Mouse (Mus musculus) limb, embryonic 11.5 days (tissue): ENCODE data around the gene 5730480H06Rik. TPM values are rescaled to one million over a fixed set of nuclear protein-coding genes. Genes with fewer than 3 reads are reported as not detected.

Experiments used
- ATAC-seq: fragments of 200-750 bp; cut with Nextera tagmentation; 2 replicates; pipeline ENCODE4 v1.8.0; 2017; ENCODE audit warnings: low read depth; ENCODE audit not compliant: insufficient number of reproducible peaks, low FRiP score, low TSS enrichment
- DNase-seq: peaks from one replicate; pipeline ENCODE4 v3.0.0-alpha.2; 2015; ENCODE audit warnings: low spot score
- H3K27ac ChIP-seq: fragments of 300-500 bp; sonication (generic); replicated peaks from 2 replicates; pipeline ENCODE4 v1.5.1; 2014; ENCODE audit warnings: low read depth, mild to moderate bottlenecking, low read length
- H3K27me3 ChIP-seq: fragments of 300-500 bp; sonication (generic); 2 replicates; pipeline ENCODE4 v1.6.1; 2014; ENCODE audit warnings: mild to moderate bottlenecking, low read length, mixed read lengths; ENCODE audit not compliant: control insufficient read depth, insufficient read depth
- H3K36me3 ChIP-seq: fragments of 300-500 bp; sonication (generic); 2 replicates; pipeline ENCODE4 v1.6.1; 2014; ENCODE audit warnings: mild to moderate bottlenecking, low read length, moderate library complexity, mixed read lengths; ENCODE audit not compliant: control insufficient read depth, insufficient read depth
- H3K4me1 ChIP-seq: fragments of 300-500 bp; sonication (generic); 2 replicates; pipeline ENCODE4 v1.6.1; 2014; ENCODE audit warnings: low read length, mixed read lengths; ENCODE audit not compliant: control insufficient read depth, insufficient read depth
- H3K4me2 ChIP-seq: fragments of 300-500 bp; sonication (generic); 2 replicates; pipeline ENCODE4 v1.6.1; 2014; ENCODE audit warnings: low read depth, mild to moderate bottlenecking, moderate library complexity; ENCODE audit not compliant: severe bottlenecking
- H3K4me3 ChIP-seq: fragments of 300-500 bp; sonication (generic); 2 replicates; pipeline ENCODE4 v1.5.1; 2014; ENCODE audit warnings: low read depth, low read length
- H3K9ac ChIP-seq: fragments of 300-500 bp; sonication (generic); 2 replicates; pipeline ENCODE4 v1.6.1; 2014; ENCODE audit warnings: mild to moderate bottlenecking, low read length
- H3K9me3 ChIP-seq: fragments of 300-500 bp; sonication (generic); 2 replicates; pipeline ENCODE4 v1.6.1; 2016; ENCODE audit warnings: low read length; ENCODE audit not compliant: control insufficient read depth
- WGBS: fragments of 180-500 bp; shearing (Covaris S2); extraction: QIAGEN DNeasy Blood & Tissue Kit; methylation state at CpG from one replicate; pipeline ENCODE4 v1.1.7; 2014; 5-methylcytosine and 5-hydroxymethylcytosine counted together
- polyA plus RNA-seq: library from polyadenylated mRNA; unstranded; fragments of >200 nt; fragmentation: Nextera tagmentation; extraction: Ambion mirVana; gene quantifications from 2 replicates; pipeline ENCODE4 v1.2.1, GENCODE M21; 2014

Gene 5730480H06Rik
- polyA plus RNA-seq: 28.6 and 28.7 TPM in 2 replicates

- H3K4me1 ChIP-seq: no peaks in the 10 kb centered on the region
- H3K36me3 ChIP-seq: no peaks in the 10 kb centered on the region
- H3K27ac ChIP-seq: no peak within 1 kb of the TSS
- no peak for ATAC-seq
- H3K9ac ChIP-seq: no peak within 1 kb of the TSS
- no peak within 1 kb of the TSS for H3K4me3 ChIP-seq
- WGBS: 93% methylated on average over 8 of the region's 8 CpGs
- DNase-seq: no peak
- H3K9me3 ChIP-seq: no peaks in the 10 kb centered on the region
- no peak within 1 kb of the TSS for H3K4me2 ChIP-seq
- no peaks in the 10 kb centered on the region for H3K27me3 ChIP-seq
These were observed at the start of gene 5730480H06Rik for GRCm38 (mm10) chr5:48327652-48328051. TSS of gene 5730480H06Rik (plus strand) at chr5:48327952.

DNA sequence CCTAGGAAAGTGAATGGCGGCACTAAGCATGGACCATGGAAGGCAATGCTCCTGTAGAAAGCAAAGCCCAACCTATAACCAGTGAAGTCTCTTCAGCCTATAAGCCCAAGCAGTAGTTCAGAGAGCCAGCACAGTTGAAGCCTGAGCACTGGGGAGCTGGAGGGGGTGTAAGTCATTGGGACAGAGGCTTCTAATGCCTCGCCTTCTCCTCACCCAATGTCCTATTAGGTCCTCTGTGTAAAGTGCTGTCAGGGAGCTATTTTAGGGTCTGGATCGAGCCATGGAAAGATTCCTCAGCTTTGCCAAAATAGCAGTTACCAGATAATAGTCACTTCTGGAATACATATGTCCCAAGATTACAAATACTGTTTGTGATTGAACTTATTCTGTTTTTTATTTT is 26.6 kb upstream of the 5730480H06Rik start:
- 90% methylated on average over 3 of the region's 3 CpGs for WGBS
- ATAC-seq (no peak), DNase-seq (no peak)
- no peak overlapping the region for H3K4me3 ChIP-seq
- H3K9me3 ChIP-seq: no peaks in the 10 kb centered on the region
- no peaks in the 10 kb centered on the region; the same call in 1 of the 2 replicates for H3K36me3 ChIP-seq
- H3K27ac ChIP-seq: no peak overlapping the region
- no peak overlapping the region for H3K9ac ChIP-seq
- no peak overlapping the region for H3K4me2 ChIP-seq
- H3K27me3 ChIP-seq: no peaks in the 10 kb centered on the region
- H3K4me1 ChIP-seq: no peaks in the 10 kb centered on the region

DNA sequence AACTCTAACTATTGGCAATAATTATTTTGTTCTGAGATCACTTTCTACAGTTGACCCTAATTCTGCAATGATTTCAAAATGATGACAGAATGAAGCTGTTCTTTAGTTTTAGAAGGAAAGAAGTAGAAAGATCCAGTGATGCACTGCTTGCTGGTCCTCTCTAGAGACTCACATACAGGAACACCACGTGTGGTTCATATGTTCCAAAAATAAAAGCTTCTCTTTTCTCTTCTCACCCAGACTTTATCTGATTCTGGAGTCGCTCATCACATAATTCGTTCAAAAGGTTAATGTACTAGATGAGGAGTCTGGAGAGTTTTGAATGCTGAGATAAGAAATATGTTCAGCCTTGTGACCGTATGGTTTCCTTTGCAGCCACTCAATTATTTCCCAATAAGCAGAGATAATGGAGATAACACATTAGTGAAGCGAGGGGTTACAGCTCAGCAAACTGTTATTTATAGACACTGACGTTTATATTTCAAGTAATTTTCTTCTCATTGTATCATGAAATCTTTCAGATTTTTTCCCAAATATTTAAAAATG is 12.6 kb upstream of the 5730480H06Rik start:
- H3K36me3 ChIP-seq: no peaks in the 10 kb centered on the region
- no peak overlapping the region for H3K4me3 ChIP-seq
- ATAC-seq (no peak), DNase-seq (no peak)
- H3K9me3 ChIP-seq: no peaks in the 10 kb centered on the region
- H3K27me3 ChIP-seq: no peaks in the 10 kb centered on the region
- no peak overlapping the region for H3K27ac ChIP-seq
- H3K4me2 ChIP-seq: no peak overlapping the region
- 78% methylated on average over 6 of the region's 6 CpGs for WGBS
- no peak overlapping the region for H3K9ac ChIP-seq
- H3K4me1 ChIP-seq: no peaks in the 10 kb centered on the region

- no peak overlapping the region for H3K4me3 ChIP-seq
- ATAC-seq: no peak
- H3K27ac ChIP-seq: no peak overlapping the region
- no peaks in the 10 kb centered on the region for H3K9me3 ChIP-seq
- no peak overlapping the region for H3K4me2 ChIP-seq
- DNase-seq: no peak
- no peaks in the 10 kb centered on the region for H3K27me3 ChIP-seq
- H3K4me1 ChIP-seq: no peaks in the 10 kb centered on the region
- no peaks in the 10 kb centered on the region for H3K36me3 ChIP-seq
- no peak overlapping the region for H3K9ac ChIP-seq
- 64% methylated on average over 4 of the region's 4 CpGs for WGBS
These were observed 7.2 kb upstream of the 5730480H06Rik start for GRCm38 (mm10) chr5:48320597-48320996.

GRCm38 (mm10) chr5:48326221-48326620 is 1.5 kb upstream of the 5730480H06Rik start:
- Histone ChIP-seq H3K27me3 (no peaks in the 10 kb centered on the region), H3K9me3 (no peaks in the 10 kb centered on the region), H3K4me2 (no peak overlapping the region), H3K27ac (no peak overlapping the region), H3K9ac (no peak overlapping the region), H3K36me3 (no peaks in the 10 kb centered on the region), H3K4me3 (no peak overlapping the region), H3K4me1 (no peaks in the 10 kb centered on the region)
- DNase-seq (no peak), ATAC-seq (no peak)

DNA sequence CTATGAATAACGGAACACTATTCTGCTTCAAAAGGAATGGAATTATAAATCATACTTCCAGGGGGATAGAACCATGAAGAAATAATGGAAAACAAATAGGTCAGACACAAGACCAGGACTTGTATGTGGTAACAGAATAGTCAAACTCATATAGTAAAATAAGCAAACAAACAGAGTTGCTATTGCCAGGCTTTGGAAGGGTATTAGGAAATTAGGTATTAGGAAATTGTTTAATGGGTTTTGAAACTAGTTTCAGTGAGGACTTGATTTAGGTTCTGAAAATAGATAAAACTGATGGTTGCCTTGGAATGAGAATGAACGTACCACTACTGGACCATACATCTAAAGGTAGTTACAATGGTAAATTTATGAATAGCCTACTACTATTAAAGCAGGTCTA is 2.0 kb downstream of the 5730480H06Rik start:
- H3K4me1 ChIP-seq: no peaks in the 10 kb centered on the region
- no peak overlapping the region for H3K4me2 ChIP-seq
- no peak overlapping the region for H3K9ac ChIP-seq
- no peaks in the 10 kb centered on the region for H3K27me3 ChIP-seq
- DNase-seq (no peak), ATAC-seq (no peak)
- H3K4me3 ChIP-seq: no peak overlapping the region
- WGBS: 96% methylated on average over 2 of the region's 2 CpGs
- no peak overlapping the region for H3K27ac ChIP-seq
- H3K9me3 ChIP-seq: no peaks in the 10 kb centered on the region
- no peaks in the 10 kb centered on the region for H3K36me3 ChIP-seq

- no peak overlapping the region for H3K27ac ChIP-seq
- no peak for DNase-seq
- no peak for ATAC-seq
- H3K9me3 ChIP-seq: no peaks in the 10 kb centered on the region
- H3K4me1 ChIP-seq: no peaks in the 10 kb centered on the region
- no peaks in the 10 kb centered on the region for H3K27me3 ChIP-seq
- no peak overlapping the region for H3K4me2 ChIP-seq
- no peak overlapping the region for H3K4me3 ChIP-seq
- no peak overlapping the region for H3K9ac ChIP-seq
- no peaks in the 10 kb centered on the region for H3K36me3 ChIP-seq
- 85% methylated on average over 2 of the region's 2 CpGs for WGBS
These were observed 3.1 kb downstream of the 5730480H06Rik start for GRCm38 (mm10) chr5:48330817-48331216.

DNA sequence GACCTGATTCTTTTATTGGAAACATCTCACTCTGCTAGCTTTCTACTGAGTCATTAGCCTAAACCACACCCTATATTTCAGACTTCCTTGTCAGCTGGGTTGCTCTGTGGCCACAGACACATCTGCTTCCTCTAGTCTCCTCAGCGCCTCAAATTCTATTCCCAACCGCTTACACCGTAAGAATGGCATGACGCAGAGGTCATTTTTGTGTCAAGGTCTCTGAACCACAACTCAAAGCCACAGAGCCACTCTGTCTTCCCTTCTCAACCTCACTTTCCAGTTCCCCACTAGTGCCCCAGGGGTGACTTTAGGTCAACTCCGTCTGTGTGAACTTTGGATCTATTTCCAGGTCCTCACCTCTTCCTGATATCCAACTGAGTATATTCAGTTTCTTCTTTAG is 3.7 kb downstream of the 5730480H06Rik start:
- DNase-seq (no peak), ATAC-seq (no peak)
- Histone ChIP-seq H3K9ac (no peak overlapping the region), H3K27me3 (no peaks in the 10 kb centered on the region), H3K4me1 (no peaks in the 10 kb centered on the region), H3K4me3 (no peak overlapping the region), H3K27ac (no peak overlapping the region), H3K9me3 (no peaks in the 10 kb centered on the region), H3K36me3 (no peaks in the 10 kb centered on the region), H3K4me2 (no peak overlapping the region)
- WGBS: 59% methylated on average over 5 of the region's 5 CpGs

DNA sequence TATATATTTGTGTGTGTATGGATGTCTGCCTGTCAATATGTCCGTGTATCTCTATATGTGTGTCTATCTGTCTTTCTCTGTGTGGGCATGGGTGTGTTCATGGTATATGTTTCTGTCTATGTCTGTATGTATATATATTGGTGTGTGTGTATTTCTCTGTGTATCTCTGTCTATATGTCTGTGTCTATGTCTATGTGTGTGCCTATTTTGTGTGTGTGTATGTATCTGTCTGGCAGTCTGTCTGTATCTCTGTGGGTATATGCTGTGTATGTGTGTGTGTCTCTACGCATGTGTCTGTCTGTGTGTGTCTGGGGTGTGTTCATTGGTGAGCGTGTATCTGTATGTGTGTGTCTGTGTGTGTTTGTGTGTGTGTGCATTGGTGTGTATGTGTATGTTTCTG is 5.7 kb downstream of the 5730480H06Rik start:
- Histone ChIP-seq H3K4me3 (no peak overlapping the region), H3K36me3 (no peaks in the 10 kb centered on the region), H3K9ac (no peak overlapping the region), H3K9me3 (no peaks in the 10 kb centered on the region), H3K27me3 (no peaks in the 10 kb centered on the region), H3K4me1 (no peaks in the 10 kb centered on the region), H3K27ac (no peak overlapping the region), H3K4me2 (no peak overlapping the region)
- DNase-seq: no peak
- ATAC-seq: no peak
- WGBS: 87% methylated on average over 3 of the region's 3 CpGs
